Mouse (Mus musculus): ENCODE results near the gene Chmp1a. TPM values are rescaled to one million over a fixed set of nuclear protein-coding genes. Genes with fewer than 3 reads are reported as not detected.
"Not testable (repeated sequence)": the region's sequence is repeated elsewhere in the genome, so short reads cannot be mapped to it uniquely, and the experiment has no call there.

The Chmp1a gene
- total RNA-seq, 2 experiments from 2014 or later = 102 to 111 TPM

DNA sequence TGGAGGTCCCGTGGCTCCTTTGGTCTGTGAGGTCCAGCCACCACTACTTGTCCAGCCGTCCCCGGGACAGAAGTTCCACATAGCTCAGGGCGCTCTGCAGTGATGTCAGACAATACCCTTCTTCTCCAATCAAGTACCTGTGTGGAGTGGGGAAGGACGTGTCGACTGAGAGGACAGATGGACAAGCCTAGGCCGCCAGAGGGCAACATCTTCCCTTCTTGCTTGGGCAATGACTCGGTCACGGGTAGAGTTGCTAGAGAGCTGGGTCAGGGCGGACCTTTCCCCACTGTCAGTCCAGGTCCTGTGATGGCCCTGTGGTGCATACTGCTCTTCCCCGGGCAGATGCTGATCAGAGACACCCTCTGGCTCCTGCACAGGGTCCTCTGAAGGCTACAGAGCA lies 30.5 kb upstream of the Chmp1a start:
- no peak for DNase-seq (ENCODE audit: low spot score in 2 of 2)
- no peak; the same call in 1 of the 2 replicates for TF ChIP-seq CTCF (conservative IDR thresholded peaks at IDR 0.05)

DNA sequence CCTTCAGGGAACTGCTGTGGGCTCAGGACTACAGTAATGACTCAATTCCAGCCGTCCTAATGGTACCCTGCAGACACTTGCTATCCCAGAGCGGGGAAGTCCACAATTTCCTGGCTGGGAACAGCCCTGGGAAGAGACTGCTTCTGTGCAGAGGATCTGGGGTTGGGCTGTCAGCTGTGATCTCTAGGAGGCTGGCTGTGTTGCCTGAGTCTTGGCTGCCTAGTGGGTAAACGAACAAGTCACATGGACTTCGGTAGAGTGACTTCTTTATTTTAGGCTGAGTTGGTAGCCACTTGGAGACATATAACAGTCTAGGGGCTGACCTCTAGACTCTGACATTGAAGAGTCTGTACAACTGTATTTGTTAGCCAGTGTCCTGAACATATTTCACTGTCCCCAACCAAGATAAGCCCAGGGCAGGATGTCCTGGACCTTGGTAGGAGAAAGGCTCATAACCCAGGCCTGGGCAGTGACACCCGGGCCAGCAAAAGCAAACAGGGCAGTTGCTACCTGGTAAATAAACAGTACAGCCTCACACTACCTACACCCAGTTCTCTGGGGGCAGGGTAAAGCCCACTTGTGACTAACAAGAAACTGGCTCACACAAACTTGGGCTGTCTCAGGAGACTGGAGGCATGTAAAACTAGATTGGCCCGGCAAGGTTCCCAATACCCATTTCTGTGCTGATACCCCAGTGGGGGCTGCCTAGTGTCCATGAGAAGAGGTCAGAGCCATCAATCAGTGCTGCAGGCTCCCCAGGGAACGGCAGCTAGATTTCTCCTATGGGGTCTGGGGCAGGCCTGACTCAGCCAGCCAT lies 29.8 kb upstream of the Chmp1a start:
- DNase-seq (ENCODE audit: low spot score in 2 of 2) = no peak
- H3K27ac ChIP-seq = no peak overlapping the region
- no peak for TF ChIP-seq CTCF (conservative IDR thresholded peaks at IDR 0.05)
- no peak overlapping the region for H3K4me3 ChIP-seq

More for the DNA sequence above, 30.5 kb upstream of the Chmp1a start:
- H3K27ac ChIP-seq = no peak overlapping the region
- no peak overlapping the region for H3K4me3 ChIP-seq

DNA sequence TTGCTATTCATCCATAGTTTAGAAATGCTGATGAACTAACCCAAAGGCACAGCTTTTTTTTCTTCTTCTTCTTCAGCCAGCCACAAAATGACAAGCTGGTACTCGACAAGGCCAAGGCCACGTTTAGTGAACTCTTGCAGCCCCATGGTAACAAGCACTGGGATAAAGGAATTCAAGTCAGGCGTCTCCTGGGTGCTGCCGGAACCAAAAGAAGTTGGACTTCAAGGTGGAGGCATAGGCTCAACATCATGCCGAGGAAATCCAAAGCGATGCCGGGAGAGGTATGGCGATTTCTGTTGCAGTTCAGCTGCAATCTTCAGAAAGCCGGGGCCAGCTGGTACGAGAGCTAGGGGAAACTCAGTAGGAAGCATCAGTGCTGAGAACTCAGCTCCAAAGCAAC lies 26.8 kb upstream of the Chmp1a start:
- no peak for TF ChIP-seq CTCF (conservative IDR thresholded peaks at IDR 0.05)
- Histone ChIP-seq H3K4me3 (no peak overlapping the region), H3K27ac (peak overlapping the region; percentile 49; the same call in 1 of the 2 replicates)
- no peak for DNase-seq (ENCODE audit: low spot score in 2 of 2)

DNA sequence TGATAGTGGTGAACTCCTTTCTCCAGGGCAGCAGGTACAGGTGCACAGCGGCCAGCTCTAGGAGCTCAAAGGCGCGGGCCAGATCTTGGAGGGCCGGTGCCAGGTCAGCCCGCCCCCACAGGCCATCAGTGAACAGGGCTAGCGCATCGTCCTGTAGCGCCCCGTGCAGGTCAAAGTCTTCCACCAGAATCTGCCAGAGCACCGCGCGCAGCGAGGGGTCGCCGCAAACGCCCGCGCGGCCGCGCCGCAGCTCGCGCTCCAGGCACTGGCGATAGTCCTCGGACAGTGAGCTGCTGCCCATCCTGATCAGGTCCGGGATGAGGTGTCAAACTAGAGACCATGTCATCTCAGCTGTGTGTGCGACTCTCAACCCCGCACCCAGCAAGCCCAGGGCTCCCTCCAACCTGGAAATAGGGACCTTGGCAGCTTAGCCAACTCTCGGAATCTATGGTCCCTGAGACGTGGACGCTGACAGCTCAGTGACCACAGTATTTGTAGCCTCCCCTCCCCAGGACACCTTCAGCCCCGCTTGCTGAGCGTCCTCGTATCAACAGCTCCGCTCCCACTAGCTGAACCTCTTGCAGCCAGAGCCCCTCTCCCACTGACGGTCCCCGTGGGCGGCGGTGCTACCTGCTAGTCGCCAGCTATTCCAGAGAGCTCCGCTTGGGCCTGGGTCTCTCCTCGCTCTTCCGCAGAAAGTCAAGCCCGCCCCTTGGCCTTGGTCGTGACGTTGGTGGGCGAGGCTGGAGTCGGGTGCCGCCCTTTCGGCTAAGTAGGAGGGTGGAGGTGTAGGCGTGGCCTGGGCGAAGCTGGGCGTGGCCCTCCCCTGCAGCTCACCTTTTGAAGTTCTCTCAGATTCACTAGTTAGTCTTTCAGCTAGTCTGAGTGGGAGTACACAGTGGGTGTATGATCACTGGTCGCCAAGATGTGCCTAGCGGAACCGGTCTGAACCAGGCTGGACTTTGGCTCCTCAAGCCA lies 23.2 kb upstream of the Chmp1a start, which contains the start of gene Spata2l:
Gene Spata2l (minus strand): TSS at position 714 of the 978 bp plus-strand sequence.
- H3K27ac ChIP-seq = peak within 1 kb of the TSS; percentile 97

DNA sequence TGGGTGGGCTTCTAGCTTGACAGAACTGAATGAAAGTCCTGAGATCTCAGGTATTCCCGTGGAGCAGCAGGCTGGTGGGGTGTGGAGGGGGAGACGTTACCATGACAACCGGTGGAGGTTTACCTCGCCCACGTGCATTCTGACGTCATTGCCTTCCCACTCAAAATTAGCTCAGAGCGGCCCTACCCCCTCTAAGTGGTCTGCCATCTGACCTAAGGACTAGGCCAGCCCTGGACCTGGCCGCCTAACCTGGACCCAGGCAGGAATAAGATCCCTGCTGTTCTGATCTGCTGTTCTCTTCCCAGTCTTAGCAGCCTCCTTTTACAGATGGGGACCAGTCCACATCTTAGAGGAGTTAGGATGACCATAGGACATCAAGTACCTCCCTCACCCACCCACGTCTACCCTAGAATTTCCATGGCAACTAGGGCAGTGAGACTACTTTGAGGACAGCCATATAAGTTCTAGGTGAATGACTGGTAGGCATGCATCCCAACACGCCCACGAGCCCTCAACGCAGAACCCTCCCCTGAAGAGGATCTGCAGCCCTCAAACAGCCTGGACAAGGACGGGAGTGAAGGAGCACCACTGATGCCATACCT lies 22.5 kb upstream of the Chmp1a start:
- Histone ChIP-seq H3K4me3 (peak overlapping the region; percentile 88), H3K27ac (peak overlapping the region; percentile 97)
- DNase-seq (ENCODE audit: low spot score in 2 of 2) = peak; percentile 84
- TF ChIP-seq CTCF (conservative IDR thresholded peaks at IDR 0.05) = no peak

More for the DNA sequence above, 23.2 kb upstream of the Chmp1a start, which contains the start of gene Spata2l:
- peak; percentile 87 to 89 for DNase-seq (ENCODE audit: low spot score in 2 of 2)
- peak within 1 kb of the TSS; percentile 88 for H3K4me3 ChIP-seq
- peak; percentile 56 for TF ChIP-seq CTCF (conservative IDR thresholded peaks at IDR 0.05)

DNA sequence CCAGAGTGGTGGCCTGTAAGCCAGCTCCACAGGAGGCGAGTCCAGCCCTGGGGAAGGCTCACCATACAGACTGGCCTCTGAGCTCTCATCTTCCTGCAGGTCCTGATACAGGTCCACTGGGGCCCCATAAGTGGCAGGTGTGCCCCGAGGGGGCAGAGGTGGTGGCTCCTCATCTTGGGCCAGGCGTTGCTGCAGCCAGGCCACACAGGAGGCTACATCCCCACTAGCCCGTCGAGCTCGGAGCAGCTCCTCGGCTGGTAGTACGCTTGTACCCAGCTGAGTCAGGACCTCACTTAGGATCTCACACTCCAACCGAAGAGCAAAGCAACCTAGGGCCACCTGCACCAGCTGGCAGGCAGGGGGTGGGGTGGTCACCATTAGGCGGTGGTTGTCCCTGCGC lies 21.2 kb upstream of the Chmp1a start:
- Histone ChIP-seq H3K27ac (peak overlapping the region; percentile 97), H3K4me3 (peak overlapping the region; percentile 88)
- no peak for DNase-seq (ENCODE audit: low spot score in 2 of 2)
- TF ChIP-seq CTCF (conservative IDR thresholded peaks at IDR 0.05) = no peak

DNA sequence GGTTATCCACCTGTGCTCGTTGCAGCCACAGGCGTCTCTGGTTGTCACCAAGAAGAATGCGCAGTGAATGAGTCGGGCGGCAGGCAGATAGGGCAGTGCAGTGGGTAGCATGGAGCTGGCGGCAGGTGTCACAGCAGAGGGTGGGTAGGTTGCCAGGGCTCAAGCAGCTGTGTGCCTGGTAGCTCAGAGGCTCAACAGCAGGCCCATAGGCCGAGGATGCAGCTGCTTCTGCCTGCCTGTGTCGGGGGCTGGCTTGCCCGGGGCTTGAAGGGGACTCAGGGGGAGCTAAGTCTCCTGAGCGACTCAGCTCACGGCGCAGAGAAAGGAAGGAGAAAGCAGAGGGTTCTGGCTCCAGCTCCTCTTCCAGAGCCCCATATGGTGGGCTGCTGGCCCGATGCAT lies 20.7 kb upstream of the Chmp1a start:
- no peak for TF ChIP-seq CTCF (conservative IDR thresholded peaks at IDR 0.05)
- peak overlapping the region; percentile 88 for H3K4me3 ChIP-seq
- peak overlapping the region; percentile 97 for H3K27ac ChIP-seq
- no peak for DNase-seq (ENCODE audit: low spot score in 2 of 2)

DNA sequence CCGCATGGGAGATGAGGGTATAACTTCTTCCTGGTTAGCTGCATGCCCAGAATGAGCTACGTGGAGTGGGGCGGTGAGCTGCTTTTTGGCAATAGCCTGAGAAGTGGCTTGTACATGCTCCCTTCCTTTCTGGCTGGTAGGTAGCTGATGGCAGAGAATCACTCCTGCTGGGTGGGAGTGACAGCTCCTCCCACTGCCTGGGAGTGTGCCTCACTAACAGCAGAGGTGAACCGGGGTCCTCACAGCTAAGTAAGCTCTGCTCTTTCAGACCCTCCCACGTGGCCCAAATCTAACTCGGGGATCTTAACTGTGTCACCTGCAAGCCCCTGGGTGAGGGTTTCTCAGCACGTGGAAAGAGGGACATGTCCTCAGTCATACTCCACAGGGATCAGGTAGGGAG lies 20.0 kb upstream of the Chmp1a start:
- Histone ChIP-seq H3K27ac (peak overlapping the region; percentile 97), H3K4me3 (no peak overlapping the region)
- no peak for TF ChIP-seq CTCF (conservative IDR thresholded peaks at IDR 0.05)
- DNase-seq (ENCODE audit: low spot score in 2 of 2) = no peak

DNA sequence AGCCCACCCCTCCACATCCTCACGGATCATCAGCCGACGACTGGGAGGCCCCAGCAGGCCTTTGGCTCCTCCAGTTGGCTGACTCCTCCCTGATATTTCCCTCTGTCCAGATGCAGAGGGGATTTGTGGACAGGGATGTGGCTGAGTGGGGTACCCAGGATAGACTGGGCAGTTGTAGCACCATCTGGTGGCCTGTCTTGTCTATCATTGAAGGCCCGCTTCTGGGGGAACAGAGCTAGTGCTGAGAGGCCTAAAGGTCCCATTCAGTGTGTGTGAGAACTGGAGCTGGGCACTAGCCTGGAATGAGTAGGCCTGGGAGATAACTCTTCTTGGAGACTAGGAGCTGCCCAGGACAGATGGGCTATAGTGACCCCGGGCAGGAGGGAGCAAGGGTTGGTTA lies 19.2 kb upstream of the Chmp1a start:
- no peak for DNase-seq (ENCODE audit: low spot score in 2 of 2)
- Histone ChIP-seq H3K27ac (peak overlapping the region; percentile 97; the same call in 1 of the 2 replicates), H3K4me3 (no peak overlapping the region)
- TF ChIP-seq CTCF (conservative IDR thresholded peaks at IDR 0.05) = peak; percentile 60

DNA sequence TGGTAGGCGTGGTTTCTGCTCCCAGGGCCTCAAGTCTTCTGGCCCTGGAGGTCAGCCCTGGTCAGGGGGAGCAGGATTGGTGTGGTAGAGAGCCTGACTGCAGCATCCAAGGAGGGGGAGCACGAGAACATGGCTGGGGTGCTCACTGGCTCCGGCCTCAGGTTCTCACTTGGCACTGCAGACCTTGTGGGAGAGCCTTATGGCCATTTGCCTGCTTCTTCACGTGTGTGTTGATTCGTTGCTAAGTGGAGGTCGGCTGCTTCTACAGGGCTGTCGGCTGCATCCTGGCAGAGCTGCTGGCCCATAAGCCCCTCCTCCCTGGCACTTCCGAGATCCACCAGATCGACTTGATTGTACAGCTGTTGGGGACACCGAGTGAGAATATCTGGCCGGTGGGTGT lies 17.8 kb upstream of the Chmp1a start:
- H3K27ac ChIP-seq = peak overlapping the region; percentile 51
- not testable (repeated sequence) for H3K4me3 ChIP-seq; DNase-seq (ENCODE audit: low spot score in 2 of 2)

DNA sequence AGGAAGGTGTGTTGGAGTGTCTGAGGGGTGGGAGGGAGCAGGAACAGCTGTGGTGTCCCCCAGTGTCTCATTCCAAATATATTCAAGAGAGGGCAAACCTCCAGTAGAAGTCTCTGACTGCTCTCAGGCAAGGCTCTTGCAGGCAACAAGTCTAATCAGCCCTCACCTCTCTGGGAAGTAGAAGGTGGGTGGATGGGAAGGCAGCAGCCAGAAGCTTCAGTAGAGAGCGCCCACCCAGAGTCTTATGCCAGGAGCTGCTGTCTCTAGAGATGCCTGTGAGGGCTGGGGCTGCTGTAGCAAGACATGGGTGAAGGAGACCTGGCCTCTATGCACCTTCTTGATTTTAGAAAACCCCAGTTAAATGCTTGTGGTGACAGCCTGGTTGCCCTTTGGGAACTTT lies 15.9 kb upstream of the Chmp1a start:
- DNase-seq (ENCODE audit: low spot score in 2 of 2) = no peak
- Histone ChIP-seq H3K27ac (no peak overlapping the region), H3K4me3 (no peak overlapping the region)
- TF ChIP-seq CTCF (conservative IDR thresholded peaks at IDR 0.05) = no peak
